Mouse (Mus musculus) cortical plate, adult 2 months (tissue): Measurements from ENCODE around the gene Jakmip3.

Experiments used
- CTCF ChIP-seq: fragments of 200-500 bp; IDR thresholded peaks from 2 replicates; pipeline ENCODE4 v1.5.1; 2011; ENCODE audit warnings: mild to moderate bottlenecking, control low read depth, low read length; ENCODE audit not compliant: insufficient read depth; ENCODE audit errors: extremely low read depth
- POLR2A ChIP-seq: fragments of 200-500 bp; IDR thresholded peaks from 2 replicates; pipeline ENCODE4 v1.6.1; 2011; ENCODE audit warnings: mild to moderate bottlenecking, low read length, control low read depth; ENCODE audit not compliant: insufficient read depth; ENCODE audit errors: extremely low read depth

GRCm38 (mm10) chr7:138898122-138898521 lies 42.4 kb upstream of the Jakmip3 start:
- TF ChIP-seq CTCF, result no peak
- TF ChIP-seq POLR2A, result no peak
